In genomic region chr8:120334878-120335261, GRCm38 (mm10) we compare ENCODE assay signal across 8 mouse cellular contexts.
DNase-seq lines count a peak whose midpoint lies in the region; ATAC-seq lines count a peak whose summit lies in the region.

No protein-coding gene starts in this region.

- no peak overlapping the region for H3K4me3 ChIP-seq in hindbrain, embryonic 14.5 days (replicated peaks; ENCODE audit: low read length)

- H3K9me3 ChIP-seq in hindbrain, embryonic 14.5 days (ENCODE audit: control insufficient read depth, low read length): no peaks in the 10 kb centered on the region

- peak overlapping the region; percentile 37; the same call in 1 of the 2 replicates for H3K9ac ChIP-seq in hindbrain, embryonic 14.5 days

- peak; percentile 30 for DNase-seq in CD4-positive, CD25-positive, alpha-beta regulatory T cell, adult 2 months (ENCODE audit: low read depth, low spot score)
- DNase-seq in thymus, postnatal 25 days: peak; percentile 33
- DNase-seq in thymus, adult 18-20 months: no peak
- DNase-seq in hindbrain, embryonic 14.5 days (ENCODE audit: low spot score): peak; percentile 55
- peak; percentile 35 for DNase-seq in lung, postnatal 36 days
- DNase-seq in frontal cortex, postnatal 25 days (ENCODE audit: low spot score in 2 of 2): no peak
- no peak for DNase-seq in cerebellum, adult 11 months

- H3K36me3 ChIP-seq in hindbrain, embryonic 14.5 days (replicated peaks; ENCODE audit: control insufficient read depth, insufficient read depth): no peaks in the 10 kb centered on the region

- no peak overlapping the region for H3K4me2 ChIP-seq in hindbrain, embryonic 14.5 days (replicated peaks)

- peak overlapping the region; percentile 80 for H3K27ac ChIP-seq in hindbrain, embryonic 14.5 days

- WGBS in hindbrain, embryonic 14.5 days: 9% methylated on average over 5 of the region's 5 CpGs

- H3K4me1 ChIP-seq in hindbrain, embryonic 14.5 days (replicated peaks; ENCODE audit: control insufficient read depth, insufficient read depth, low read length): peaks cover 22% of the 10 kb centered on the region

- no peak for ATAC-seq in CD4-positive, CD25-positive, alpha-beta regulatory T cell, adult 4 months
- ATAC-seq in hindbrain, embryonic 14.5 days (ENCODE audit: low FRiP score): peak; percentile 39; the same call in 1 of the 2 replicates

- no peaks in the 10 kb centered on the region for H3K27me3 ChIP-seq in hindbrain, embryonic 14.5 days (ENCODE audit: control insufficient read depth, insufficient read depth, low read length)

Comparison
In these comparisons a context has a peak if more than half of its experiments do, and no peak if none do; other contexts are left out.
1. DNase-seq: peak in CD4-positive, CD25-positive, alpha-beta regulatory T cell, adult 2 months (single experiment), thymus, postnatal 25 days (single experiment), hindbrain, embryonic 14.5 days (single experiment) and lung, postnatal 36 days (single experiment); none in thymus, adult 18-20 months (0 of 2), frontal cortex, postnatal 25 days (0 of 2) and cerebellum, adult 11 months (single experiment).